Comparison of ENCODE assay signal across 33 mouse cellular contexts in the genomic region with DNA sequence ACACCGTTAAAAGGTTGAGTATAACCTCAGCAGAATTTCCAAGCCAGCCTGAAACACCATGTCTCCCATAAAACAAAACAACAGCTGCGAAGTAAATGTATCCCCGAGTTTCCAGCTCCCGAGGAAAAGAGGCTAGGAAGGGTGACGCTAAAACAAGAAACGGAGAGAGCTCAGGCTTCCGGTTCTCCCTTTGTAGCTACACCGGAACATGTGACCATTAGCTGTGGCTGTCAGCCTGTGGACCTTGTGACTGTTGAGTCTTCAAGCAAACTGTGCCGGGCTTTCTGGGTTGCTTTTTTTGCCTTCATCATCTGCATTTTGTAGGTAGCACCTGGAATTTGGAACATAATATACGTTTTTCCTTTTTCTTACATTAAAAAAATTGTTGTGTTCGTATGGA. TPM values are rescaled to one million over a fixed set of nuclear protein-coding genes. Genes with fewer than 3 reads are reported as not detected.
DNase-seq lines count a peak whose midpoint lies in the region; ATAC-seq and TF ChIP-seq lines count a peak whose summit lies in the region.
"Had no signal": no experiment of that assay in that cellular context is flagged by ENCODE, and none has a peak within 500 bp of the region (broad histone marks: within the 10 kb centered on the region; RNA-seq: fewer than 3 reads in every experiment).

No protein-coding gene starts in this region.

- H3K4me1 ChIP-seq in intestine, embryonic 14.5 days (replicated peaks; ENCODE audit: control insufficient read depth, insufficient read depth, low read length) = peaks cover 39% of the 10 kb centered on the region
- peaks cover 27% of the 10 kb centered on the region for H3K4me1 ChIP-seq in intestine, embryonic 16.5 days (ENCODE audit: control insufficient read depth, insufficient read depth, low read length)
- peaks cover 57% of the 10 kb centered on the region for H3K4me1 ChIP-seq in limb, embryonic 12.5 days (replicated peaks)
- H3K4me1 ChIP-seq in limb, embryonic 10.5 days = peaks cover 59% of the 10 kb centered on the region
- H3K4me1 ChIP-seq in E14TG2a.4 (replicated peaks; ENCODE audit: low read depth, low read length) = peaks cover 98% of the 10 kb centered on the region

- H3K9ac ChIP-seq in intestine, embryonic 14.5 days (ENCODE audit: low read length) = no peak overlapping the region
- no peak overlapping the region for H3K9ac ChIP-seq in intestine, embryonic 16.5 days (ENCODE audit: low read depth, low read length)
- H3K9ac ChIP-seq in limb, embryonic 12.5 days (replicated peaks) = no peak overlapping the region
- H3K9ac ChIP-seq: embryonic facial prominence, embryonic 15.5 days; forebrain, embryonic 12.5 days; forebrain, postnatal 0 days; heart, embryonic 15.5 days; hindbrain, embryonic 15.5 days; intestine, embryonic 15.5 days; limb, embryonic 13.5 days; liver, embryonic 15.5 days; lung, embryonic 15.5 days; neural tube, embryonic 13.5 days; stomach, embryonic 15.5 days had no signal

- 86% methylated on average over 11 of the region's 11 CpGs for WGBS in intestine, embryonic 14.5 days
- 87% methylated on average over 11 of the region's 11 CpGs for WGBS in intestine, embryonic 16.5 days
- 62% methylated on average over 11 of the region's 11 CpGs for WGBS in limb, embryonic 12.5 days
- 90% methylated on average over 11 of the region's 11 CpGs for WGBS in limb, embryonic 10.5 days

- H3K4me2 ChIP-seq in intestine, embryonic 14.5 days (ENCODE audit: low read length) = no peak overlapping the region
- H3K4me2 ChIP-seq in intestine, embryonic 16.5 days (ENCODE audit: low read depth, low read length) = no peak overlapping the region
- no peak overlapping the region for H3K4me2 ChIP-seq in limb, embryonic 12.5 days
- H3K4me2 ChIP-seq: embryonic facial prominence, embryonic 15.5 days; forebrain, embryonic 12.5 days; heart, embryonic 15.5 days; hindbrain, embryonic 15.5 days; intestine, embryonic 15.5 days; limb, embryonic 13.5 days; liver, embryonic 15.5 days; lung, embryonic 15.5 days; midbrain, embryonic 11.5 days; neural tube, embryonic 13.5 days; stomach, embryonic 15.5 days had no signal

- H3K36me3 ChIP-seq in intestine, embryonic 14.5 days (ENCODE audit: control insufficient read depth, insufficient read depth, low read length) = 0 out of 2 replicates have a peak, but pooled peaks cover 2% of the 10 kb centered on the region
- no peaks in the 10 kb centered on the region for H3K36me3 ChIP-seq in intestine, embryonic 16.5 days (ENCODE audit: control insufficient read depth, insufficient read depth, low read length)
- H3K36me3 ChIP-seq in limb, embryonic 12.5 days = no peaks in the 10 kb centered on the region
- 0 out of 2 replicates have a peak, but pooled peaks cover 2% of the 10 kb centered on the region for H3K36me3 ChIP-seq in limb, embryonic 10.5 days
- peaks cover 69% of the 10 kb centered on the region for H3K36me3 ChIP-seq in E14TG2a.4 (ENCODE audit: insufficient read depth, low read length)
- H3K36me3 ChIP-seq: heart, embryonic 15.5 days; hindbrain, embryonic 15.5 days; intestine, embryonic 15.5 days; limb, embryonic 13.5 days; liver, embryonic 15.5 days; lung, embryonic 15.5 days; neural tube, embryonic 13.5 days; stomach, embryonic 15.5 days had no signal

- no peak for TF ChIP-seq CTCF in E14TG2a.4 (conservative IDR thresholded peaks at IDR 0.05; ENCODE audit: low read length)

- no peak for ATAC-seq in intestine, embryonic 14.5 days (replicated peaks; ENCODE audit: low FRiP score, low TSS enrichment, low read depth)
- no peak for ATAC-seq in intestine, embryonic 16.5 days
- no peak for ATAC-seq in limb, embryonic 12.5 days (ENCODE audit: insufficient number of reproducible peaks, insufficient read depth, low FRiP score, low TSS enrichment, low read depth)
- no peak for ATAC-seq in activated CD4-positive, CD25-positive, alpha-beta regulatory T cell, adult 4 months
- ATAC-seq: forebrain, postnatal 0 days; intestine, embryonic 15.5 days; midbrain, embryonic 16.5 days had no signal

- H3K4me3 ChIP-seq in intestine, embryonic 14.5 days (ENCODE audit: low read depth, low read length) = no peak overlapping the region
- no peak overlapping the region for H3K4me3 ChIP-seq in intestine, embryonic 16.5 days (ENCODE audit: low read length)
- H3K4me3 ChIP-seq in limb, embryonic 12.5 days (replicated peaks) = no peak overlapping the region
- no peak overlapping the region for H3K4me3 ChIP-seq in limb, embryonic 10.5 days
- 0 out of 2 replicates have a peak overlapping the region, but pooled peaks have one; percentile 23 for H3K4me3 ChIP-seq in E14TG2a.4 (replicated peaks; ENCODE audit: low read length)
- H3K4me3 ChIP-seq: embryonic facial prominence, embryonic 10.5 days; embryonic facial prominence, embryonic 15.5 days; forebrain, embryonic 12.5 days; heart, embryonic 10.5 days; heart, embryonic 15.5 days; hindbrain, embryonic 15.5 days; intestine, embryonic 15.5 days; limb, embryonic 13.5 days; liver, embryonic 15.5 days; lung, embryonic 15.5 days; neural tube, embryonic 13.5 days; stomach, embryonic 15.5 days had no signal

- H3K9me3 ChIP-seq in intestine, embryonic 14.5 days (ENCODE audit: control insufficient read depth, low read length) = no peaks in the 10 kb centered on the region
- no peaks in the 10 kb centered on the region for H3K9me3 ChIP-seq in intestine, embryonic 16.5 days (ENCODE audit: control insufficient read depth, low read length)
- no peaks in the 10 kb centered on the region for H3K9me3 ChIP-seq in limb, embryonic 12.5 days
- no peaks in the 10 kb centered on the region for H3K9me3 ChIP-seq in limb, embryonic 10.5 days (replicated peaks)
- no peaks in the 10 kb centered on the region for H3K9me3 ChIP-seq in E14TG2a.4 (ENCODE audit: low read length)
- H3K9me3 ChIP-seq: embryonic facial prominence, embryonic 10.5 days; embryonic facial prominence, embryonic 15.5 days; G1E; heart, embryonic 10.5 days; heart, embryonic 15.5 days; hindbrain, embryonic 15.5 days; intestine, embryonic 15.5 days; limb, embryonic 13.5 days; liver, embryonic 15.5 days; lung, embryonic 15.5 days; neural tube, embryonic 13.5 days; stomach, embryonic 15.5 days had no signal

- H3K27ac ChIP-seq in intestine, embryonic 14.5 days (ENCODE audit: low read depth) = no peak overlapping the region
- no peak overlapping the region for H3K27ac ChIP-seq in intestine, embryonic 16.5 days (ENCODE audit: low read length)
- peak overlapping the region; percentile 60; the same call in 1 of the 2 replicates for H3K27ac ChIP-seq in limb, embryonic 12.5 days
- no peak overlapping the region for H3K27ac ChIP-seq in limb, embryonic 10.5 days
- H3K27ac ChIP-seq: embryonic facial prominence, embryonic 10.5 days; embryonic facial prominence, embryonic 15.5 days; forebrain, embryonic 12.5 days; heart, embryonic 10.5 days; heart, embryonic 15.5 days; hindbrain, embryonic 15.5 days; limb, embryonic 13.5 days; liver, embryonic 15.5 days; lung, embryonic 15.5 days; neural tube, embryonic 13.5 days; stomach, embryonic 15.5 days had no signal

- DNase-seq in intestine, embryonic 14.5 days (ENCODE audit: low spot score) = peak; percentile 37
- DNase-seq in limb, embryonic 10.5 days (ENCODE audit: low spot score) = no peak
- peak; percentile 54 for DNase-seq in brain, adult 2 months (ENCODE audit: low read depth, low spot score)
- no peak for DNase-seq in thymus, postnatal 25 days
- DNase-seq: adrenal gland, postnatal 10 days; B cell, adult 2 months; cerebellum, adult 18-20 months; cerebellum, postnatal 10 days; forebrain, postnatal 0 days; gastrocnemius, postnatal 14 days; kidney, postnatal 36 days; layer of hippocampus, postnatal 36 days; retina, postnatal 1 day; right cerebral cortex, postnatal 25 days had no signal

- no peaks in the 10 kb centered on the region for H3K27me3 ChIP-seq in intestine, embryonic 14.5 days (replicated peaks; ENCODE audit: control insufficient read depth, insufficient read depth, low read length)
- H3K27me3 ChIP-seq in intestine, embryonic 16.5 days (replicated peaks; ENCODE audit: control insufficient read depth, insufficient read depth, low read length) = no peaks in the 10 kb centered on the region
- H3K27me3 ChIP-seq in limb, embryonic 12.5 days = no peaks in the 10 kb centered on the region
- H3K27me3 ChIP-seq in limb, embryonic 10.5 days (ENCODE audit: low read depth, poor library complexity, severe bottlenecking) = no peaks in the 10 kb centered on the region
- H3K27me3 ChIP-seq in E14TG2a.4 (ENCODE audit: insufficient read depth, low read length) = no peaks in the 10 kb centered on the region
- H3K27me3 ChIP-seq: embryonic facial prominence, embryonic 15.5 days; forebrain, embryonic 12.5 days; heart, embryonic 15.5 days; hindbrain, embryonic 15.5 days; intestine, embryonic 15.5 days; limb, embryonic 13.5 days; liver, embryonic 15.5 days; lung, embryonic 15.5 days; neural tube, embryonic 13.5 days; stomach, embryonic 15.5 days had no signal

RNA-seq across cellular contexts. Expression of a gene that starts 17.1 kb away (rescaled TPM):
- 35.7 and 38.2 TPM in 2 replicates for polyA plus RNA-seq in intestine, embryonic 14.5 days (2014; fragmentation: Nextera tagmentation; extraction: Ambion mirVana)
- polyA plus RNA-seq in intestine, embryonic 16.5 days (2015; fragmentation: Nextera tagmentation; extraction: Ambion mirVana) = 36.2 and 42.1 TPM in 2 replicates
- polyA plus RNA-seq in limb, embryonic 12.5 days (2016; fragmentation: Nextera tagmentation; extraction: Ambion mirVana) = 31.4 and 33.3 TPM in 2 replicates
- polyA plus RNA-seq in limb, embryonic 10.5 days (2016; fragmentation: Nextera tagmentation; extraction: Ambion mirVana) = 17.8 and 22.2 TPM in 2 replicates
- polyA plus RNA-seq in activated CD4-positive, CD25-positive, alpha-beta regulatory T cell, adult 4 months (2017; shearing (Covaris generic)) = 10 to 100 TPM; 20.3 to 21.1 TPM

RNA-seq across cellular contexts. Expression of a gene that starts 17.9 kb away (rescaled TPM):
- polyA plus RNA-seq in intestine, embryonic 14.5 days (2014; fragmentation: Nextera tagmentation; extraction: Ambion mirVana) = 43.6 and 47.5 TPM in 2 replicates
- polyA plus RNA-seq in intestine, embryonic 16.5 days (2015; fragmentation: Nextera tagmentation; extraction: Ambion mirVana) = 21.9 and 22.2 TPM in 2 replicates
- 43.8 and 47.5 TPM in 2 replicates for polyA plus RNA-seq in limb, embryonic 12.5 days (2016; fragmentation: Nextera tagmentation; extraction: Ambion mirVana)
- 27.6 and 31.6 TPM in 2 replicates for polyA plus RNA-seq in limb, embryonic 10.5 days (2016; fragmentation: Nextera tagmentation; extraction: Ambion mirVana)
- 10 to 100 TPM; 35.2 to 44.7 TPM for polyA plus RNA-seq in activated CD4-positive, CD25-positive, alpha-beta regulatory T cell, adult 4 months (2017; shearing (Covaris generic))

Comparison
In these comparisons a context has a peak if more than half of its experiments do, and no peak if none do; other contexts are left out.
1. DNase-seq: peak in intestine, embryonic 14.5 days (single experiment) and brain, adult 2 months (single experiment); none in limb, embryonic 10.5 days (single experiment) and thymus, postnatal 25 days (single experiment).